Mouse (Mus musculus) WW6 (cell line): Measurements from ENCODE around the gene Slc25a4.
A peak's percentile ranks its signal among the peaks of the same experiment; 100 is the strongest.

Experiments used
- DNase-seq: peaks from one replicate; pipeline ENCODE4 v3.0.0-alpha.2; 2013; ENCODE audit warnings: low read depth, low spot score

The Slc25a4 gene

DNA sequence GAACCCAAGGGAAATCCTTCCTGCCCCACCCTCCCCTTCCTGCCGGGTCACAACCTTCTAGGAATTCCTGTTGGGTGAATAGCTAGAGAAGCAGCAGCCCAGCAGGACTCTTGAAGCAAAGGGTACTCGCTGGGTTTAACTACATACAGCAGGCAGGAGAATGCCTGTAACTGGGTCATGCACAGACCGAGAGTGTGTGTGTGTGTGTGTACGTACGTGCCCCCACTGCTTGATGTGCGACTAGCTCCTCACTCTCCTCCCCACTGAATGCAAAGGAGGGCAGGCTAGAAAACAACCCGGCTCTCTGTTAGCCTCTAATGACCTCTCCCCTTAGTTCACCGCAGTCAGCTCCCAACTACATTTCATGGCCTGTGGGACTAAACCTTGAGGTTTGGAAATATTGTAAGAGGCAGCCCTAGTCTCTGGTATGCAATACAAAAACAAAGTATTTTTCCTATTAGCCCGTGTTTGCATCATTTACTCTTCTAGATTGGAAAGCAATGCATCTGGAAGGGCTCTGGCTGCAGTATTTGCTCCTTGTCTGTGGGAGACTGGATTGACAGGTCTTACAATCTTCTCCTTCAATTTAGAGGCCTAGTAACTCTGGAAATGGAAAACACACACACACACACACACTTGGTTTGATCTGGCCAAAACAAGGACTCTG is 6.0 kb downstream of the Slc25a4 start:
- DNase-seq: no peak

DNA sequence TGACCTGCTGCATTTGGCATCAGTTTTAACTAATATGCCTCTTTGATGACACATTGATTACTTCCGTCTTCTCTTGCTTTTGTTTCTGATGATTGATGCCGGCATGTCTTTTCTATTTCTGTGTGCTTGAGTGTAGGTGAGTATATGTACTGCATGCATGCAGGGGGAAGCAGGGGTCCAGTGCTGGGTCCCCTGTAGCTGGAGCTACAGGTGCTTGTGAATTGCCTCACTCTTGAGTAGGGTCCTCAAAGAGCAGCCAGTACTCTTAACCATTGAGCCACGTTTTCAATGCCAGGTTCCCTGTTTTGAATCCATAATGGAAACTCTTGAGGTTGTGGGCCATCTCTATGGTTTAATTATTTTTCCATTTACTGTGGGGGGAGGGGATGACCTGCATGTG is 6.8 kb downstream of the Slc25a4 start:
- DNase-seq: no peak

DNA sequence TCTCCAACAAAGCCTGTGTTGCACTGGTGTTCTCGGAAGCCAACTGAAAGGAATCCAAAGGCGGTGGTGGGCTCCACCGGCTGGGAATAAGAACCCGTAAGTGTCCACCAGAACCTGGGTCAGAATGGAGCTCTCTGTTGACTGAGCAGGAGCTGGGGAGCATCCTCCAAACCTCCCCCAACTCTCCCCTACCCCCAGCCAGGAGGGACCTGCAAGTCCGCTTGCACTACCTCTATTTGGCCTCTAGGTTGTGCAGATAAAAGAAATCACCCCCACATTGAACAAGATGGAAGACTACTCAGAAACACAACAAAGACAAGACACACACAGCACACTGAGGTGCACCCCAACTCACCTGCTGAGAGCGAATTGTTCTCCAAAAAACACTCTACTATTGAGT is 8.7 kb downstream of the Slc25a4 start:
- DNase-seq: no peak

DNA sequence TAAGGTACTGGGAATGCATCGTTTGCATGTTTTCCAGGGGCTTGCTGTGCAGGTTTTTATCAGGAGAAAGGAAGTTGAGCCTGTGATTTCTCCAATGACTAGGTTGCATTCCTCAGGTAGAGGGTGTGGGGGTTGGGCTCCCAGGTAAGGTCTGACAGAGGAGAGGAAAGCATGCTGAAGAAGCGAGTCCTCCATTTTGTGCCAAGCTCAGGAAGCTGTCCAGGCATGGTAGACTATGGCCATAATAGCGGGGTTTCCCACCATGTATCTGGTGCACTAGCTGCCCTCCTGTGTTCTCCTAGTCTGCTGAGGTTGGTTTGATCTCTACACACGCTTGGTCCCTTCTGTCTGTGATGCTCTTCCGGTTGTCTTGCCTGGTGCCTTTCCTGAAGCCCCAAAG is 13.4 kb downstream of the Slc25a4 start:
- DNase-seq: no peak

DNA sequence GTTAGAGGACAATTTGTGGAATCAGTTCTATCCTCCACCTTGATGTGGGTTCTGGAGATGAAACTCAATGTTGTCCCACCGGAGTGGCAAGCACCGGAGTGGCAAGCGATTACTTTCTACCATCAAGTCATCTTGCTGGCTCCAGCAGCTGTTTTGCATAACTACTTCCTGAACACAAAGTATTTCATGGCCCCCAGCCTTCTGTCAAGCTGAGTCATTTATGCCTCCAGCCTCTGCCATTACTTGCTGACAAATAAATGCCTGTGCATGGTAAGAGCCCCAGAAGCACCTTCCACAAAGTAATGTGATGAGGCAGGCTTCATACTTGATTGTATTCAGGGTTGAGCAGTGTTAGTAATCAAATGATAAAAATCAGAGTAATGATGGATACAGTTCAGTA is 14.2 kb downstream of the Slc25a4 start:
- DNase-seq: no peak

- no peak for DNase-seq
Measured at GRCm38 (mm10) chr8:46193100-46193499, 18.0 kb downstream of the Slc25a4 start.

DNA sequence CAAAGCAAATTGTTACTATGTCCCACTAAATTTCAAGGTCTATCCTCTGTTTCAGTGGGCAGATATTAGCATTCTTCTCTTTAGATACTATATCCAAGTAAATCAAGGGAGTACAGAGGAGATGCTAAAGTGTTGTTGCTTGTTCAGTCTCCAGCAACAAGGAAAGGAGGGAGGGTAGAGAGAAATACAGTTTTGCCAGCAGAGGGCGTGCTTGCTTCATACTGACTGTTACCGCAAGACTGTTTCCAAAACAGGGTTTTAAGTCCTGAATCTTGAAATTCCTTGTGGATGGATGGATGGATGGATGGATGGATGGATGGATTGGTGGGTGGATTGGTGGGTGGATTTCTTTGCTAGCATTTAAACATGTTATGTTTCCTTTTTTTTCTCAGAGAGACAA is 25.7 kb downstream of the Slc25a4 start:
- DNase-seq: no peak

- no peak for DNase-seq
Measured at GRCm38 (mm10) chr8:46180136-46180535, 30.9 kb downstream of the Slc25a4 start.

GRCm38 (mm10) chr8:46173651-46174050 is 37.4 kb downstream of the Slc25a4 start:
- DNase-seq: no peak

GRCm38 (mm10) chr8:46163870-46164190 is 47.3 kb downstream of the Slc25a4 start:
- no peak for DNase-seq

DNA sequence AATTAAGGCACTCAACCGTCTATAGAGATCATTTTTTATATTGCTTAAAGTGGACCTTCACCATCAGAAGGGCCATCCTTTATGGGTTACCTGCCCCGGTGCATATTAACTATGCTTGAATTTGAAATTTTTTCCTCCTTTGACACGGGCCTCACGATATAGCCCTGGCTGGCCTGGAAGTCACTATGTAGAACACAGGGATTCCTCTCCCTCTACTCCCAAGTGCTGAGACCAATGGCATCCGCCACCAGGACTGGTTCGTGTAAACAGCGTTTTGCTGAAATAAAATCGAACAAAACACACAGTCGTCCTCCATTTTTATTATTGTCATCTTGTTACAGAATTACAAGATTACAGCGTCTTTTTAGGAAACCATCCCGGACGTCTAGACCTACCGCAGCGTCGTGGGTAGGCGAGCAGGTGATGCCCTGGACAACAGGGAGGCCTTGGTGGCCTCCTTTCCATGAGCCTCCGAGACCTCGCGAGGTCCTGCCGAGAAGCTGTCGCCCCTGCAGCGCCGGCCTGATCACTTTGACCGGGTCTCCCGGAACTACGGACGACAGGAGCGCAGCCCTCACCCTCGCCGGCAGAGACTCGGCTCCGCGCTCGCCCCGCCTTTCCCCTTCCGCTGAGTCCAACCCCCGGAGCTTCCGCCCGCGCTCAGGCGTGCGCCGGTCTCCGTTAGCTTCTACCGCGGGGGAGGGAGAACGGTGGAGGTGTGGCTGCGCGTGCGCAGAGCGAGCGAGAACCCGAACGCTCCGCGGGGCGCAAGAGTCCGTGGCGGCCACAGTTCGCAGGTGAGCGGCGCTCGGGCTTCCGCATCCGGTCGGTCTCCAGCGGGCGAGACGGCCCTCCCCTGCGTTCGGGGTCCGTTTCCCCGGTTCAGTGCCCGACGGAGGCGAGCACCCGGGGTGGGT is 47.9 kb downstream of the Slc25a4 start:
- DNase-seq: peak; percentile 89
